Mouse (Mus musculus) small intestine, adult 2 months (tissue): ENCODE measurements around the gene Cd164l2.

Source experiments
- CTCF ChIP-seq: fragments of 200-500 bp; IDR thresholded peaks from 2 replicates; pipeline ENCODE4 v1.5.1; 2012; ENCODE audit warnings: low read depth, mild to moderate bottlenecking, control low read depth, inconsistent platforms, low read length, moderate library complexity, mixed read lengths; ENCODE audit not compliant: insufficient replicate concordance, insufficient read length; ENCODE audit errors: extremely low read depth
- POLR2A ChIP-seq: fragments of 200-500 bp; IDR thresholded peaks from 2 replicates; pipeline ENCODE4 v1.6.1; 2012; ENCODE audit warnings: low read depth, mild to moderate bottlenecking, control low read depth, inconsistent platforms, low read length, moderate library complexity

- TF ChIP-seq CTCF (no peak), POLR2A (no peak)
Observed at GRCm38 (mm10) chr4:133184898-133185665, 26.8 kb upstream of the Cd164l2 start.
